Mouse (Mus musculus) forebrain, embryonic 12.5 days (tissue): ENCODE results near the gene Olfr1358. TPM values are rescaled to one million over a fixed set of nuclear protein-coding genes. Genes with fewer than 3 reads are reported as not detected.
A peak's percentile ranks its signal among the peaks of the same experiment; 100 is the strongest.
"Not testable (repeated sequence)": the region's sequence is repeated elsewhere in the genome, so short reads cannot be mapped to it uniquely, and the experiment has no call there.

Source experiments
- ATAC-seq: fragments of 200-750 bp; cut with Nextera tagmentation; 2 replicates; pipeline ENCODE4 v1.8.0; 2017; ENCODE audit warnings: moderate TSS enrichment; ENCODE audit not compliant: low FRiP score
- H3K27ac ChIP-seq: fragments of 300-500 bp; sonication (generic); 2 replicates; pipeline ENCODE4 v1.5.1; 2016; ENCODE audit warnings: mild to moderate bottlenecking
- H3K27me3 ChIP-seq: fragments of 300-500 bp; sonication (generic); 2 replicates; pipeline ENCODE4 v1.6.1; 2016; ENCODE audit warnings: mild to moderate bottlenecking
- H3K36me3 ChIP-seq: fragments of 300-500 bp; sonication (generic); replicated peaks from 2 replicates; pipeline ENCODE4 v1.6.1; 2016; ENCODE audit warnings: mild to moderate bottlenecking
- H3K4me1 ChIP-seq: fragments of 300-500 bp; sonication (generic); 2 replicates; pipeline ENCODE4 v1.6.1; 2016
- H3K4me2 ChIP-seq: fragments of 300-500 bp; sonication (generic); 2 replicates; pipeline ENCODE4 v1.6.1; 2016; ENCODE audit warnings: mild to moderate bottlenecking, moderate library complexity
- H3K4me3 ChIP-seq: fragments of 300-500 bp; sonication (generic); replicated peaks from 2 replicates; pipeline ENCODE4 v1.5.1; 2016; ENCODE audit warnings: mild to moderate bottlenecking
- H3K9ac ChIP-seq: fragments of 300-500 bp; sonication (generic); 2 replicates; pipeline ENCODE4 v1.6.1; 2016; ENCODE audit warnings: mild to moderate bottlenecking
- H3K9me3 ChIP-seq: fragments of 300-500 bp; sonication (generic); 2 replicates; pipeline ENCODE4 v1.6.1; 2016
- WGBS: fragments of 180-500 bp; shearing (Covaris S2); methylation state at CpG from one replicate; pipeline ENCODE4 v1.1.7; 2016; 5-methylcytosine and 5-hydroxymethylcytosine counted together
- polyA plus RNA-seq: library from polyadenylated mRNA; unstranded; fragments of >200 nt; fragmentation: Nextera tagmentation; extraction: Ambion mirVana; gene quantifications from 2 replicates; pipeline ENCODE4 v1.2.1, GENCODE M21; 2016

Gene Olfr1358
- polyA plus RNA-seq, 1 experiment from 2014 or later = not detected

DNA sequence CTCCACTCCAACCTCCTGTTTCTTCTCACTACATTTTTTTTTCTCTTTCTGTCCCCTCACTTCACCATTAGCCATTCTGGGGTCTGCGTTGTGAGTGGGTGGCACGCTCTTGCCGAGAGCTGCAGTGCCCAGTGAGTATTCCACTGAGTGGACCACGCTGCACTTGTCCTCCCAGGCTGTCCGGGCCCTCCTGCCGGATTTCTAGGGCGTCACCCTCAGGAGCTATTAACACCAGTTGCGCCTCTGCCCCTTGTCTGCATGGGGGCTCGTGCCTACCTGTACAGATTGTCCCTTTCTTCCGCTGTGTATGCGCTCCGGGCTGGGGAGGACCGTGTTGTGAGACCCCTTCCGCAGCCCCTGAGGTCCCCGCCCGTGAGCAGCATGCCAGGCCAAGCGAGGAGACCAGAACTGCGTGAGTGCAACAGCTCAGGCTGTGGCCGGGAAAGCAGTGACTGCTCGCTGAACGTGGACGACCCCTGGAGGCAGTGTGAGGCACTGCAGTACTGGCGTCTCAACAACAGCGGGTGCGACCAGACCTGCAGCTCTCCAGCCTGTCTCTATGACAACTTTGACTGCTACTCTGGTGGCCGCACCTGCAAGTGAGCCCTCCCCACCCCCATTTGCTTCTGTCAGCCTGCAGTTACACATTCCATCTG is 29.7 kb upstream of the Olfr1358 start:
- Histone ChIP-seq H3K4me2 (peak overlapping the region; percentile 47), H3K27me3 (peaks cover 32% of the 10 kb centered on the region), H3K9me3 (no peaks in the 10 kb centered on the region), H3K36me3 (no peaks in the 10 kb centered on the region), H3K4me3 (peak overlapping the region; percentile 15; the same call in 1 of the 2 replicates), H3K4me1 (no peaks in the 10 kb centered on the region; the same call in 1 of the 2 replicates), H3K9ac (0 out of 2 replicates have a peak overlapping the region, but pooled peaks have one; percentile 1), H3K27ac (no peak overlapping the region)
- ATAC-seq = peak; percentile 89
- 10% methylated on average over 26 of the region's 26 CpGs for WGBS

DNA sequence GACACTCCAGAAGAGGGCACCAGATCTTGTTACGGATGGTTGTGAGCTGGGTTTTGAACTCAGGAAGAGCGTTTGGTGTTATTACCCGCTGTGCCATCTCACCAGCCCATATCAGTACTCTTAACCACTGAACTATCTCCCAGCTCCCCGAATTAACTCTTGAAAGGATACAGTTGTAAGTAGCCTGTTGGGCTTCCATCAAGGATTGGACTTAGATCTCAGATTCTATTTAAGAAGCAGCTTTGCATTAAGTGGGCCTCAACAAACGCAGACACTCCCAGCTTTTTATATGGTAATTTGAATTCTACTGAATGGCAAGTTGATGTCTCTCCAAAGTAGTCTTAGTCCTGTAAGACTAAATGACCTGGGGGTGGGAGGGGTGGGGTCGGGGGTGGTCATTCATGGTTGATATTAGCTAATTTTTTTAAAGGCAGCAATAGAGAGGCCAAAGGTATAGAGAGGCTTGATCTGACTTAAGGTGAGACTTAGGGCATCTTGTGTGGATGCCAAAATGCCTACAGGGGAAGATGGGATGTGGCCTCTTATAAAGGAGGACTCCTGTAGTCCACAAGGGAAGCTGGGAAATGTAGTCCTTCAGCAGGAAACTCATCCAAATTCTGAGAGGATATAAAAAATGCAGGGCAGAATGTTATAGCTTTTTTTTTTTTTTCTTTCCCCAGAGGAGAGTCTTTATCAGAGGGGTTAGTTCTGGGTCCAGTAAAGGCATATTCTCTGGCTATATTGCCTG is 14.1 kb upstream of the Olfr1358 start:
- no peak overlapping the region for H3K9ac ChIP-seq
- H3K27me3 ChIP-seq = no peaks in the 10 kb centered on the region
- no peak overlapping the region for H3K27ac ChIP-seq
- WGBS = 77% methylated on average over 6 of the region's 6 CpGs
- no peak overlapping the region for H3K4me2 ChIP-seq
- H3K9me3 ChIP-seq = no peaks in the 10 kb centered on the region
- no peaks in the 10 kb centered on the region for H3K36me3 ChIP-seq
- no peak overlapping the region for H3K4me3 ChIP-seq
- ATAC-seq = no peak
- H3K4me1 ChIP-seq = no peaks in the 10 kb centered on the region

DNA sequence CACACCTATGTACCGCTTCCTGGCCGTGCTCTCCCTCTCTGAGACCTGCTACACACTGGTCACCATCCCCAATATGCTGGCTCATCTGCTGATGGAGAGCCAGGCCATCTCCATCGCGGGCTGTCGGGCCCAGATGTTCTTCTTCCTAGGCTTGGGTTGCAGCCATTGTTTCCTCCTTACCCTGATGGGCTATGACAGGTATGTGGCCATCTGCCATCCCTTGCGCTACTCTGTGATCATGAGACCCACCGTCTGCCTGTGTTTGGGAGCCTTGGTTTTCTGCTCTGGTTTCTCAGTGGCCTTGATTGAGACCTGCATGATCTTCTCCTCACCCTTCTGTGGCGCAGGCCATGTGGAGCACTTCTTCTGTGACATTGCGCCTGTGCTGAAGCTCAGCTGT is 2.6 kb downstream of the Olfr1358 start:
- Histone ChIP-seq H3K4me2 (no peak overlapping the region), H3K9me3 (no peaks in the 10 kb centered on the region), H3K4me1 (no peaks in the 10 kb centered on the region), H3K27ac (no peak overlapping the region), H3K27me3 (no peaks in the 10 kb centered on the region), H3K36me3 (no peaks in the 10 kb centered on the region), H3K4me3 (no peak overlapping the region), H3K9ac (no peak overlapping the region)
- 89% methylated on average over 9 of the region's 9 CpGs for WGBS
- ATAC-seq = no peak

DNA sequence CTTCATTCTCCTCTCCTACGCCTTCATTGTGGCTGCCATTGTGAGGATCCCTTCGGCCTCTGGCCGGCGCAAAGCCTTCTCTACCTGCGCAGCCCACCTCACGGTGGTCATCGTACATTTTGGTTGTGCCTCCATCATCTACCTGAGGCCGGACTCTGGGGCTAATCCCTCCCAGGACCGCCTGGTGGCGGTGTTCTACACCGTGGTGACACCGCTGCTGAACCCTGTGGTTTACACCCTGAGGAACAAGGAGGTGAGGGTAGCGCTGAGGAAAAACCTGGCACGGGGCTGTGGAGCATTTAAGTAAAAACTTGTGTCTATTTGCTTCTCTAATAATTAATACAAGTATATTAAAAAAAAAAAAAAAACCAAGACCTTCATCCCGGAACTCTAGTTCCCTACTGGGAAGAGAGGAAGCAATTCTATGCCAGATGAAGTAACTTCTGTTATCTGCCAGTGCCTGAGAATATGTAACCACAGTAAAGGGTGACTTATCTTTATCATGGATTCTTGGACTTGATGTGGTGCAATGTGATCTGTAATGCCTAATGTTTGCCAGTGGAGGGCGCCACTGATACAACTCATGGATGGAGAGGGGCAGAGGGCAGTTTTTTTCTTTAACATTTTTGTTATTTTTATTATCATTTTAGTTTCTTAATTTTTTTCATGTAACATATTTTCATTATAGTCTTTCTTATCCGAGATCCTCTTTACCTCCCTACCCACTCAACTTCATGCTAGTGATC is 3.2 kb downstream of the Olfr1358 start:
- no peaks in the 10 kb centered on the region for H3K4me1 ChIP-seq
- H3K9ac ChIP-seq = no peak overlapping the region
- no peaks in the 10 kb centered on the region for H3K9me3 ChIP-seq
- 58% methylated on average over 17 of the region's 17 CpGs for WGBS
- no peak for ATAC-seq
- H3K27ac ChIP-seq = no peak overlapping the region
- H3K4me2 ChIP-seq = no peak overlapping the region
- no peaks in the 10 kb centered on the region for H3K27me3 ChIP-seq
- no peaks in the 10 kb centered on the region for H3K36me3 ChIP-seq
- H3K4me3 ChIP-seq = no peak overlapping the region

DNA sequence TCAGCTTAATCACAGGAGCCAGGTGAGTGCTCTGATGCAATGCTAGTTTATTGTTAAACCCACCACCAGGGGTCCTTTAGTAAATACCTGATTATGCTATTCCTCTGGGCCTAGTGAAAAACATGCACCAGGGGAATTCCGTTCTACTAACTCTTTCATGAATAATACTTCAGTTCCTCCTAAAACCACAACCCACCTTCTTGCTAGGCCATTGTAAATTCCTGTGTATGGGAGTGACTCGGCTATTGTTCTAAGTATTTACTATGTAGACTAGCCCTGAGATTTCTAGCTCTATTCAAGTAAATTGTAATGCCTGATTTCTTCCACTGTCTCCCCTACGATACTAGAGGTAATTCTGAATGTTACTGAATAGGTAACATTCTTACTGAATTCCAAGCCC is 7.8 kb downstream of the Olfr1358 start:
- not testable (repeated sequence) for H3K36me3 ChIP-seq, H3K9me3 ChIP-seq, H3K27me3 ChIP-seq, H3K9ac ChIP-seq, H3K4me1 ChIP-seq, H3K4me3 ChIP-seq, H3K27ac ChIP-seq, H3K4me2 ChIP-seq, ATAC-seq
- WGBS = 43% methylated on average over 3 of the region's 3 CpGs

DNA sequence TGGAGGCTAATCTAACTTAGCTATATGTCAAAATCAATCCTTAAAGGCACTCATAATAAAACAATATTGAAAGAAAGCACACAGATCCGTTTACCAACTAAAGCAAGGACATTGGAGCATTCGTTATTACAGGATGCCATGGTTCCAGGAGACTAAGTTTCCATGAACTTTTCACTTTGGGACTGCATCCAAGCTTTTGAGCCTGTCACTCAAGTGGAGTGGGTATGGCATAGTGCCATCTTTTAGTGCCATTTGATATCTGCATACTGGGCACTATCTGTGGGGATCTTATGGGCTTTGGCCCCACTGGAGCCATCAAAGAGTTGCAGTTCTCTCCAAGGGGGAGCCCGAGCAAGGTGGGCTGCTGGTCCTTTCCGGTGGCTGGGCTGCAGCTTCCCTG is 8.3 kb downstream of the Olfr1358 start:
- no peaks in the 10 kb centered on the region for H3K36me3 ChIP-seq
- no peaks in the 10 kb centered on the region for H3K9me3 ChIP-seq
- no peak overlapping the region for H3K27ac ChIP-seq
- no peaks in the 10 kb centered on the region for H3K4me1 ChIP-seq
- H3K4me2 ChIP-seq = no peak overlapping the region
- H3K4me3 ChIP-seq = no peak overlapping the region
- WGBS = 58% methylated on average over 4 of the region's 4 CpGs
- no peaks in the 10 kb centered on the region for H3K27me3 ChIP-seq
- H3K9ac ChIP-seq = no peak overlapping the region
- no peak for ATAC-seq

DNA sequence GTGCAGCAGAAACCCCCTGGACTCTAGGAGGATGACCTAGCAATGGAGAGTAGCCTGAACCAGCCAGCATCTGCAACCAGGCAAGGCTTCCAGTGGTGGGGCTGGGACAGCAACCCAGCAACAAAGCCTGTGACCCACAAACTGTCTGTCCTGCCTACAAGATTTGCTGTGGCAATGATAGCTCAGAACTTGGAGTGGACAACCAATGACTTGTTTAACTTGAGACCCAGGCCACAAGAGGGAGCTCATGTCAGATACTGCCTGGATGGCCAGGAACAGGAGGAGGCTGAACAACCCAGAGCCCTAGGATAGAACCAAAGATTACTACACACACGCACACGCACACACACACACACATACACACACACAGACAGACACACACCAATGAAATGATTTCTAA is 23.7 kb downstream of the Olfr1358 start:
- ATAC-seq = no peak
- no peaks in the 10 kb centered on the region for H3K27me3 ChIP-seq
- no peak overlapping the region for H3K27ac ChIP-seq
- no peak overlapping the region for H3K4me3 ChIP-seq
- no peaks in the 10 kb centered on the region for H3K9me3 ChIP-seq
- no peak overlapping the region for H3K4me2 ChIP-seq
- 83% methylated on average over 2 of the region's 2 CpGs for WGBS
- H3K4me1 ChIP-seq = no peaks in the 10 kb centered on the region
- no peaks in the 10 kb centered on the region for H3K36me3 ChIP-seq
- no peak overlapping the region for H3K9ac ChIP-seq

DNA sequence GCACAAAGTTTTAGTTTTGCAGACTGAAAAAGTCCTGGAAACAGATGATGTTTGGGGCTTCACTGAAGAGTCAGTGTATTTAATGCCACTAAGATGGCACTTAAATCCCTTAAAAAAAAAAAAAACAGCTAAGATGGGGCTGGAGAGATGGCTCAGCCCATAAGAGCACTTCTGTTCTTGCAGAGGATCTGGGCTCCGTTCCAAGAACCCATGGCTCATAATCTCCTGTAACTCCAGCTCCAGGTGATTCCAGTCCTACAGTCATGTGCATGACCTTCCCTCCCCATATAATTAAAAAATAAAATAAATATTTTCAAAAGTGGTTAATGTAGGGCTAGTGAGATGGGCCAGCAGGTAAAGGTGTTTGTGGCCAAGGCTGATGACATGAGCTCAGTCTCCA is 47.8 kb downstream of the Olfr1358 start:
- Histone ChIP-seq H3K36me3 (no peaks in the 10 kb centered on the region), H3K4me1 (no peaks in the 10 kb centered on the region)
- no peak for ATAC-seq

DNA sequence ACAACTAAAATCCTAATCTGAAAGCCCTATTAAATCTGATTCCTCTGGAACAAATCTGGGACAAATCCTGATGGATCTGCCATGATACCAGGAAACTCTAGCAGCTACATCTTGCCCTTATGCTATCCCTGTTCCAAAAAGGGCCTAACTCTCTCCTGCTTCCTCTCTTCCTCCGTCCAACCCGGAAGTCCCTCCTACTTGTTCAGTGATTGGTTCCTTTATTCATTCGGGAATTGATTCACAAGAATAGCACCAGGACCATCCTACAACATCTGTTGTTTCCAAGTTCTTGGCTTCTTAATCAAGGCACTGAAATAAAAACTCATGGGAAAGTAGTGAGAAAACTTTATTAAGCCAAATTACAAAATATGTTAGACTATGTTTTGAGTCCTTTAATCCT is 52.0 kb downstream of the Olfr1358 start:
- no peak overlapping the region for H3K4me2 ChIP-seq
- no peaks in the 10 kb centered on the region for H3K36me3 ChIP-seq
- no peak overlapping the region for H3K9ac ChIP-seq
- 80% methylated on average over 3 of the region's 3 CpGs for WGBS
- H3K27me3 ChIP-seq = no peaks in the 10 kb centered on the region
- no peaks in the 10 kb centered on the region for H3K9me3 ChIP-seq
- no peak overlapping the region for H3K4me3 ChIP-seq
- H3K27ac ChIP-seq = no peak overlapping the region
- ATAC-seq = no peak
- H3K4me1 ChIP-seq = no peaks in the 10 kb centered on the region

More for the DNA sequence above, 47.8 kb downstream of the Olfr1358 start:
- no peak overlapping the region for H3K4me3 ChIP-seq
- H3K9ac ChIP-seq = no peak overlapping the region
- H3K4me2 ChIP-seq = no peak overlapping the region
- H3K27me3 ChIP-seq = no peaks in the 10 kb centered on the region
- H3K27ac ChIP-seq = no peak overlapping the region
- H3K9me3 ChIP-seq = no peaks in the 10 kb centered on the region
- whole genome bisulfite sequencing = 97% methylated on average over 1 of the region's 1 CpGs

DNA sequence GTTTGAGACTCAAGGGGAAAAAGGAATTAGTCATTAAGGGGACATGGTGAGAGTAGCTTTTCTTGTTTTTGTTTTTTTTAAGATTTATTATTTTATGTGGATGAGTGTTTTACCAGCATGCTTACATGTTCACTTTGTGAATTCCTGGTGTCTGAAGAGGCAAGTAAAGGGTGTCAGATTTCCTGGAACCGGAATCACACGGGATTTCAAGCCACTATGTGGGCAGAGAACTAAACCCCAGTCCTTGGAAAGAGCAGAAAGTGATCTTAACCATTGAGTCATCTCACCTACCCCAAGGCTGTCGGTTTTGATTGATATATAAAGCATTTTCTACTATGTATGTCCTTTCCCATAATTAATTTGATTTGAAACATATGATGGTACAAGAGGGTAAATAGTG is 52.5 kb downstream of the Olfr1358 start:
- Histone ChIP-seq H3K9ac (no peak overlapping the region), H3K27me3 (no peaks in the 10 kb centered on the region), H3K36me3 (no peaks in the 10 kb centered on the region), H3K27ac (no peak overlapping the region), H3K4me2 (no peak overlapping the region), H3K4me3 (no peak overlapping the region), H3K9me3 (no peaks in the 10 kb centered on the region), H3K4me1 (no peaks in the 10 kb centered on the region)
- ATAC-seq = no peak
- WGBS = 60% methylated on average over 3 of the region's 3 CpGs
